Mouse (Mus musculus): ENCODE measurements around the gene Tdgf1. TPM values are rescaled to one million over a fixed set of nuclear protein-coding genes. Genes with fewer than 3 reads are reported as not detected.

Gene Tdgf1
- polyA plus RNA-seq, 1 experiment = 483 TPM

DNA sequence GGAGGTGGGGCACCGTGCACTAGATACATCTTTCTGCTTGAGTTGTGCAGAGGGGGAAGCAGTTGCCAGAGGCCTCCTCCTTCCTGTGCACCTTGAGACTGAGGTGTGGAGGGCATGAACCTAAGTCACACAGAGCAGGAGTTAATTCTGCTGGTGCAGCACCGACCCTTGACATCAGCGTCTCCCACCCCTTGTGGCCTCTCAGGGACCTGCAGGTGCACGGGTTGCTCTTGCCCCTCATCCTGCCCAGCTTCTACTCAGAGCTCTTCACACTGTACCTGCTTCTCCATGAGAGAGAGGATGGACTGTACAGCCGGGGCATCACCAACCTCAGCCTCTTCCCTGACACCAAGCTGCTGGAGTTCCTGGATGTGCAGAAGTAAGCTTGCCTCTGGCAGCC lies 50.5 kb downstream of the Tdgf1 start:
- peak; percentile 18 for TF ChIP-seq CTCF (IDR thresholded peaks at IDR 0.05; ENCODE audit: low read depth, low read length)
- no peak for TF ChIP-seq EP300 (IDR thresholded peaks at IDR 0.05; ENCODE audit: insufficient read depth, low read depth, low read length)
- no peak for TF ChIP-seq POLR2A (IDR thresholded peaks at IDR 0.05; ENCODE audit: insufficient read depth, low read length)
- H3K27me3 ChIP-seq (ENCODE audit: control insufficient read depth, insufficient read depth, low read length, poor library complexity, severe bottlenecking) = no peaks in the 10 kb centered on the region
- no peak overlapping the region for H3K9ac ChIP-seq (ENCODE audit: low read depth, poor library complexity, severe bottlenecking)
- H3K9me3 ChIP-seq (replicated peaks; ENCODE audit: control insufficient read depth, insufficient read depth, low read length, poor library complexity, severe bottlenecking) = no peaks in the 10 kb centered on the region
- H3K27ac ChIP-seq (ENCODE audit: insufficient read depth, low read length) = no peak overlapping the region
- no peaks in the 10 kb centered on the region for H3K4me1 ChIP-seq (ENCODE audit: control insufficient read depth, insufficient read depth, low read length)
- H3K4me3 ChIP-seq (ENCODE audit: low read depth, low read length) = no peak overlapping the region
- no peaks in the 10 kb centered on the region for H3K36me3 ChIP-seq (ENCODE audit: control insufficient read depth, insufficient read depth, low read length, poor library complexity, severe bottlenecking)

DNA sequence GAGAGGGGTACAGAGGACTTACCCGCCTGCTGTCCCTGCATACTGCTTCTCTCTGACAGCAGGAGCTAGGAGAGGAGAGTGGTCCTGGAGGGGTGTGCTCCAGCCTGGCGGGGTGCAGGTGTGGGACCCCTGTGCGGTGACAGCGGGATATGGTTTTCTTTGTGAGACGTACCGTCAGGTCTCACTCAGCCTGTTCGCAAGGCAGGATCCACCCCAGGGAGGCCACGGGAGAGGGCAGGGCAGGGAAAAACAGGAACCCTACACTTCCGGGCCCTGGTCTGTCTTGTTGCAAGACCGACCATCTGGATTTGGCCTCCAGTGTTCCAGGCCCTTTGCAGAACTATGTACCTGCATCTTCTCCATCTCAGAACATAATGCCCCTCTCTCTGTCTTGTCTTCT lies 52.5 kb downstream of the Tdgf1 start:
- H3K27ac ChIP-seq (ENCODE audit: insufficient read depth, low read length) = no peak overlapping the region

DNA sequence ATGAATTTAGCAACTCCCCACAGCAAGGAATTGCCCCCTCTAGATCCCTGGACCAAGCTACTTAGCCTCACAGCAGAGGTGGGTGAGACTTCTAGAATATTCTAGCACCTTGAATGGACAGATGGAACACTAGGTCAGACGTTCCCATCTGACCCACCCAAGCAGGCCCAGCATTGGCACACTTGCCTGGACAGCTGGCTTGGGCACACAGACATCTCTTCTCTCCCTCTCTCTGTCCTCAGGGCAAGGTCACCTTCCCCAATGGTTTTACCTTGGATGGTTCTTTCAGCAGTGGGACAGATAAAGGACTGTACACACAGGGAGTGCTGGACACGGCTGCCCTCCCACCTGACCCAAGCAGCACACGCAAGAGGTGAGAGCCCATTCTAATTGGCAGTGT lies 53.4 kb downstream of the Tdgf1 start:
- no peaks in the 10 kb centered on the region for H3K9me3 ChIP-seq (replicated peaks; ENCODE audit: control insufficient read depth, insufficient read depth, low read length, poor library complexity, severe bottlenecking)
- H3K4me3 ChIP-seq (ENCODE audit: low read depth, low read length) = no peak overlapping the region
- peaks cover 8% of the 10 kb centered on the region for H3K4me1 ChIP-seq (ENCODE audit: control insufficient read depth, insufficient read depth, low read length)

More for the DNA sequence above, 52.5 kb downstream of the Tdgf1 start:
- no peak overlapping the region for H3K4me3 ChIP-seq (ENCODE audit: low read depth, low read length)
- peaks cover 6% of the 10 kb centered on the region for H3K4me1 ChIP-seq (ENCODE audit: control insufficient read depth, insufficient read depth, low read length)
- no peaks in the 10 kb centered on the region for H3K27me3 ChIP-seq (ENCODE audit: control insufficient read depth, insufficient read depth, low read length, poor library complexity, severe bottlenecking)
- H3K9me3 ChIP-seq (replicated peaks; ENCODE audit: control insufficient read depth, insufficient read depth, low read length, poor library complexity, severe bottlenecking) = no peaks in the 10 kb centered on the region
- no peak for TF ChIP-seq EP300 (IDR thresholded peaks at IDR 0.05; ENCODE audit: insufficient read depth, low read depth, low read length)
- no peak for TF ChIP-seq CTCF (IDR thresholded peaks at IDR 0.05; ENCODE audit: low read depth, low read length)
- TF ChIP-seq POLR2A (IDR thresholded peaks at IDR 0.05; ENCODE audit: insufficient read depth, low read length) = no peak
- no peaks in the 10 kb centered on the region for H3K36me3 ChIP-seq (ENCODE audit: control insufficient read depth, insufficient read depth, low read length, poor library complexity, severe bottlenecking)
- no peak overlapping the region for H3K9ac ChIP-seq (ENCODE audit: low read depth, poor library complexity, severe bottlenecking)

DNA sequence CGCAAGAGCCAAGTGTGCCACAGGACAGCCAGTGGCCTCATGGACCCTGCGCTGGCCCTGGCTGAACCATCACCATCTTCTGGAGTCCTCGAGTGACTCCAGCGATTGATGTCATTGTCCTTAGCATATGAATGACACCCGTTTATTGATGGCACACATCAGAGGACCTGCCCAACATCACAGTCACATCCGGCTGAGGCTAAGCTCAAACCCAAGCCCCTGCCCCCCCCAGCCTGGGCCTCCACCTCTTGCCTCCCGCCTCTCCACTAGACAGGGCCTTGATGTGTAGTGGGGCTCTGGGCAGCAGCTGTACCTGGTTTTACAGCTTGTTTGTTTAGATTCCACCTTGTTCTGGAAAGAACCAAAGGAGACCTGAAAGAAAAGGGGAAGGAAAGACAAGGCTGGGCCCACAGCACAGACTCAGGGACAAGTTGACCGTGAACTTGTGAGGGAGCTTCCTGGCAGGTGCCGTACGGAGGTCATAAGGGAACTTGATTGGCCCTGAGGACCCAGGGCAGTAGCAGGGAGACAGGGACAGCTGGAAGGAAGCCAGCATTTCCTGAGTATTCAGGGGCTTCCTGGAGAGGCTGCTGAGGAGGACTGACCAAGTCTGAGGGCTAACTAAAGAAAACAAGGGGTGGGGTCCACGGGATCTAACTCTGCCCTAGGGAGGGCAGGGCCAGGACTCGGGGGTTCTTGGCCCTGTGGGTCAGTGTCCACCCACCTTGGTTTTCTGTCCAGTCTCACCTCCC lies 54.7 kb downstream of the Tdgf1 start:
- Histone ChIP-seq H3K27ac (ENCODE audit: insufficient read depth, low read length) (no peak overlapping the region), H3K9me3 (replicated peaks; ENCODE audit: control insufficient read depth, insufficient read depth, low read length, poor library complexity, severe bottlenecking) (no peaks in the 10 kb centered on the region), H3K4me3 (ENCODE audit: low read depth, low read length) (no peak overlapping the region), H3K4me1 (ENCODE audit: control insufficient read depth, insufficient read depth, low read length) (peaks cover 8% of the 10 kb centered on the region), H3K27me3 (ENCODE audit: control insufficient read depth, insufficient read depth, low read length, poor library complexity, severe bottlenecking) (no peaks in the 10 kb centered on the region), H3K36me3 (ENCODE audit: control insufficient read depth, insufficient read depth, low read length, poor library complexity, severe bottlenecking) (no peaks in the 10 kb centered on the region), H3K9ac (ENCODE audit: low read depth, poor library complexity, severe bottlenecking) (no peak overlapping the region)
- TF ChIP-seq CTCF (IDR thresholded peaks at IDR 0.05; ENCODE audit: low read depth, low read length) (no peak), EP300 (IDR thresholded peaks at IDR 0.05; ENCODE audit: insufficient read depth, low read depth, low read length) (no peak), POLR2A (IDR thresholded peaks at IDR 0.05; ENCODE audit: insufficient read depth, low read length) (no peak)

More for the DNA sequence above, 53.4 kb downstream of the Tdgf1 start:
- Histone ChIP-seq H3K27ac (ENCODE audit: insufficient read depth, low read length) (no peak overlapping the region), H3K27me3 (ENCODE audit: control insufficient read depth, insufficient read depth, low read length, poor library complexity, severe bottlenecking) (no peaks in the 10 kb centered on the region), H3K9ac (ENCODE audit: low read depth, poor library complexity, severe bottlenecking) (no peak overlapping the region), H3K36me3 (ENCODE audit: control insufficient read depth, insufficient read depth, low read length, poor library complexity, severe bottlenecking) (no peaks in the 10 kb centered on the region)
- no peak for TF ChIP-seq EP300 (IDR thresholded peaks at IDR 0.05; ENCODE audit: insufficient read depth, low read depth, low read length)
- no peak for TF ChIP-seq POLR2A (IDR thresholded peaks at IDR 0.05; ENCODE audit: insufficient read depth, low read length)
- no peak for TF ChIP-seq CTCF (IDR thresholded peaks at IDR 0.05; ENCODE audit: low read depth, low read length)

DNA sequence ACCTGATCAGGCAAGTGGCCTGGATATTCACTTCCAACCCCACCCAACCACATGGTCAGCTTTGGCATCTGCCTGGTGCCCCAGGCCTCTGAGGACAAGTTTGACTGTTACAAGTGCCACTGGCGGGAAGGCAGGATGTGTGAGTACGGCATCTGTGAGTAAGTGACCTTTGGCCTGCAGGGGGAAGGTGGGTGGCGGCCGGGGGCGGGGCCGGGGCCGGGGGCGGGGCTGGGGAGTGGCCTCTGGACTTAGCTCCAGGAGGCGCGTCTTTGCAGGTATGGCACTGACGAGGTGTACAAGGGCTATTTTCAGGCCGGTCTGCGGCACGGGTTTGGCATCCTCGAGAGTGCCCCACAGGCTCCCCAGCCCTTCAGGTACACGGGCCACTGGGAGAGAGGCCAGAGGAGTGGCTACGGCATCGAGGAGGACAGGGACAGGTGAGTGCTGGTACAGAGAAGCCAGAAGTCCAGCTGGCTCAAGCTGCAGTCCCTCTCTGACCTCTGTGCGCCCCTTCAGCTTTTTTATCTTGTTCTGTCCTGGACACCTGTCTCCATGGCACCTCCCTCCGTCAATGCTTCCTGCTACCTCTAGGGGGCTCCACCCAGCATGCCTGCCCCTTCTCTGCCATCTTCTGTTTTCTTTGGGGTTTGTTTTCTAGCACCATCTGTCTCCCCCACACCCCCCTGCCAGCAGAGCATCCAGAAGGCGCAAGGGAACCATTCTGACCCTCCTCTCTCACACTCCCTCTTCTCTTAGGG lies 55.8 kb downstream of the Tdgf1 start:
- TF ChIP-seq CTCF (IDR thresholded peaks at IDR 0.05; ENCODE audit: low read depth, low read length) (peak; percentile 76), EP300 (IDR thresholded peaks at IDR 0.05; ENCODE audit: insufficient read depth, low read depth, low read length) (peak; percentile 10; the same call in 1 of the 2 replicates), POLR2A (IDR thresholded peaks at IDR 0.05; ENCODE audit: insufficient read depth, low read length) (no peak)
- Histone ChIP-seq H3K36me3 (ENCODE audit: control insufficient read depth, insufficient read depth, low read length, poor library complexity, severe bottlenecking) (no peaks in the 10 kb centered on the region), H3K27ac (ENCODE audit: insufficient read depth, low read length) (no peak overlapping the region), H3K9me3 (replicated peaks; ENCODE audit: control insufficient read depth, insufficient read depth, low read length, poor library complexity, severe bottlenecking) (no peaks in the 10 kb centered on the region), H3K27me3 (ENCODE audit: control insufficient read depth, insufficient read depth, low read length, poor library complexity, severe bottlenecking) (no peaks in the 10 kb centered on the region), H3K4me3 (ENCODE audit: low read depth, low read length) (peak overlapping the region; percentile 12; the same call in 1 of the 2 replicates), H3K9ac (ENCODE audit: low read depth, poor library complexity, severe bottlenecking) (no peak overlapping the region), H3K4me1 (ENCODE audit: control insufficient read depth, insufficient read depth, low read length) (peaks cover 8% of the 10 kb centered on the region)

Other genes starting within 250 kb of the Tdgf1 start
- gene Myl3, start 204.3 kb downstream of the Tdgf1 start, polyA plus RNA-seq (2011; ENCODE audit: insufficient read depth, insufficient read length, low read depth, missing spikeins) = 2.2 and 4.1 TPM in 2 replicates
- gene Pth1r, start 199.0 kb downstream of the Tdgf1 start, polyA plus RNA-seq (2011; ENCODE audit: insufficient read depth, insufficient read length, low read depth, missing spikeins) = 3.4 and 4.6 TPM in 2 replicates
- 8.7 and 11.0 TPM in 2 replicates for gene Prss42, start 148.0 kb downstream of the Tdgf1 start, polyA plus RNA-seq (2011; ENCODE audit: insufficient read depth, insufficient read length, low read depth, missing spikeins)
- 0.54 and 2.1 TPM in 2 replicates for gene Prss44, start 132.2 kb downstream of the Tdgf1 start, polyA plus RNA-seq (2011; ENCODE audit: insufficient read depth, insufficient read length, low read depth, missing spikeins)
- gene Prss43, start 119.5 kb downstream of the Tdgf1 start, polyA plus RNA-seq (2011; ENCODE audit: insufficient read depth, insufficient read length, low read depth, missing spikeins) = not detected in 2 replicates
- 0.66 TPM in 1 of 2 replicates, not detected in the other for gene Prss45, start 111.6 kb downstream of the Tdgf1 start, polyA plus RNA-seq (2011; ENCODE audit: insufficient read depth, insufficient read length, low read depth, missing spikeins)
- not detected in 2 replicates for gene Prss46, start 101.7 kb downstream of the Tdgf1 start, polyA plus RNA-seq (2011; ENCODE audit: insufficient read depth, insufficient read length, low read depth, missing spikeins)
- 1.9 and 2.7 TPM in 2 replicates for gene Prss50, start 88.2 kb downstream of the Tdgf1 start, polyA plus RNA-seq (2011; ENCODE audit: insufficient read depth, insufficient read length, low read depth, missing spikeins)
- gene Als2cl, start 66.3 kb downstream of the Tdgf1 start, polyA plus RNA-seq (2011; ENCODE audit: insufficient read depth, insufficient read length, low read depth, missing spikeins) = 17.4 and 18.1 TPM in 2 replicates
- gene Tmie, start 66.0 kb downstream of the Tdgf1 start, polyA plus RNA-seq (2011; ENCODE audit: insufficient read depth, insufficient read length, low read depth, missing spikeins) = 1.6 and 3.1 TPM in 2 replicates
- not detected in 2 replicates for gene Fam240a, start 29.3 kb downstream of the Tdgf1 start, polyA plus RNA-seq (2011; ENCODE audit: insufficient read depth, insufficient read length, low read depth, missing spikeins)
- 5.8 and 11.9 TPM in 2 replicates for gene Lrrc2, start 5.4 kb upstream of the Tdgf1 start, polyA plus RNA-seq (2011; ENCODE audit: insufficient read depth, insufficient read length, low read depth, missing spikeins)
- gene Rtp3, start 44.4 kb upstream of the Tdgf1 start, polyA plus RNA-seq (2011; ENCODE audit: insufficient read depth, insufficient read length, low read depth, missing spikeins) = not detected in 2 replicates
- not detected in 2 replicates for gene Ltf, start 73.1 kb upstream of the Tdgf1 start, polyA plus RNA-seq (2011; ENCODE audit: insufficient read depth, insufficient read length, low read depth, missing spikeins)
- gene Ccrl2, start 111.4 kb upstream of the Tdgf1 start, polyA plus RNA-seq (2011; ENCODE audit: insufficient read depth, insufficient read length, low read depth, missing spikeins) = not detected in 2 replicates
- 55.3 and 62.0 TPM in 2 replicates for gene Lrrfip2, start 171.4 kb upstream of the Tdgf1 start, polyA plus RNA-seq (2011; ENCODE audit: insufficient read depth, insufficient read length, low read depth, missing spikeins)